Mouse (Mus musculus) liver, embryonic 13.5 days (tissue): ENCODE results near the gene Ttll8. TPM values are rescaled to one million over a fixed set of nuclear protein-coding genes. Genes with fewer than 3 reads are reported as not detected.

ENCODE experiments used
- ATAC-seq: fragments of 200-750 bp; cut with Nextera tagmentation; 2 replicates; pipeline ENCODE4 v1.8.0; 2017; ENCODE audit warnings: low read depth, mild to moderate bottlenecking, moderate number of reproducible peaks, moderate library complexity
- DNase-seq: peaks from one replicate; pipeline ENCODE4 v3.0.0; 2022
- H3K27ac ChIP-seq: fragments of 300-500 bp; sonication (generic); 2 replicates; pipeline ENCODE4 v1.5.1; 2015; ENCODE audit warnings: moderate library complexity, mild to moderate bottlenecking, inconsistent platforms
- H3K27me3 ChIP-seq: fragments of 300-500 bp; sonication (generic); 2 replicates; pipeline ENCODE4 v1.6.1; 2015; ENCODE audit warnings: mild to moderate bottlenecking, inconsistent platforms
- H3K36me3 ChIP-seq: fragments of 300-500 bp; sonication (generic); 2 replicates; pipeline ENCODE4 v1.6.1; 2015; ENCODE audit warnings: mild to moderate bottlenecking, inconsistent platforms
- H3K4me1 ChIP-seq: fragments of 300-500 bp; sonication (generic); replicated peaks from 2 replicates; pipeline ENCODE4 v1.6.1; 2015; ENCODE audit warnings: inconsistent platforms
- H3K4me2 ChIP-seq: fragments of 300-500 bp; sonication (generic); 2 replicates; pipeline ENCODE4 v1.6.1; 2015; ENCODE audit warnings: inconsistent platforms, mild to moderate bottlenecking, moderate library complexity
- H3K4me3 ChIP-seq: fragments of 300-500 bp; sonication (generic); replicated peaks from 2 replicates; pipeline ENCODE4 v1.5.1; 2015; ENCODE audit warnings: mild to moderate bottlenecking, inconsistent platforms
- H3K9ac ChIP-seq: fragments of 300-500 bp; sonication (generic); 2 replicates; pipeline ENCODE4 v1.6.1; 2015; ENCODE audit warnings: mild to moderate bottlenecking, inconsistent platforms
- H3K9me3 ChIP-seq: fragments of 300-500 bp; sonication (generic); replicated peaks from 2 replicates; pipeline ENCODE4 v1.6.1; 2016; ENCODE audit warnings: inconsistent platforms
- WGBS: fragments of 180-500 bp; shearing (Covaris S2); methylation state at CpG from one replicate; pipeline ENCODE4 v1.1.7; 2015; ENCODE audit not compliant: insufficient replicate concordance; 5-methylcytosine and 5-hydroxymethylcytosine counted together
- polyA plus RNA-seq: library from polyadenylated mRNA; unstranded; fragments of >200 nt; fragmentation: Nextera tagmentation; extraction: Ambion mirVana; gene quantifications from 2 replicates; pipeline ENCODE4 v1.2.1, GENCODE M21; 2015

Ttll8 gene
- polyA plus RNA-seq, 1 experiment from 2014 or later = not detected

DNA sequence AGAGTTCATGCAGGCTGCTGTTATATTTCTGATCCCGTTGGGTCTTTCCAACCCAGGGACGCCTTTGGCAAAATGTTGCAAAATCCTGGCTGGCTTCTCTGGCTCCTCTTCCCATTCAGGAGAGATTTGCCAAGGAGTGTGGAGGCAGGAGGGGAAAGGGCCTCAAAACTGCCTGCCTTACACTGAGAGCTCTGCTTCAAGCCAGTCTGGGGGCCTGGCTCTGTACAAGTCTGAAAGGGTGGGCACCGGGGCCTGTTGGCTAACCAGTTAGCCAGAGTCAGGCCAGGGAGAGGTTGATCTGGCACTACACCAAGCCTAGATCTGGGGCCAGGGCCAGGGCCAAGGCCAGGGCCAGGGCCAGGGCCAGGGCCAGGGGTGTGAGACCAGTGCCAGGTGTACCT is 96.1 kb downstream of the Ttll8 start:
- DNase-seq (no peak), ATAC-seq (no peak)
- Histone ChIP-seq H3K36me3 (no peaks in the 10 kb centered on the region), H3K4me1 (peaks cover 33% of the 10 kb centered on the region), H3K9ac (no peak overlapping the region), H3K27ac (no peak overlapping the region), H3K4me2 (no peak overlapping the region), H3K27me3 (no peaks in the 10 kb centered on the region), H3K4me3 (no peak overlapping the region), H3K9me3 (no peaks in the 10 kb centered on the region)
- WGBS = 74% methylated on average over 3 of the region's 3 CpGs

DNA sequence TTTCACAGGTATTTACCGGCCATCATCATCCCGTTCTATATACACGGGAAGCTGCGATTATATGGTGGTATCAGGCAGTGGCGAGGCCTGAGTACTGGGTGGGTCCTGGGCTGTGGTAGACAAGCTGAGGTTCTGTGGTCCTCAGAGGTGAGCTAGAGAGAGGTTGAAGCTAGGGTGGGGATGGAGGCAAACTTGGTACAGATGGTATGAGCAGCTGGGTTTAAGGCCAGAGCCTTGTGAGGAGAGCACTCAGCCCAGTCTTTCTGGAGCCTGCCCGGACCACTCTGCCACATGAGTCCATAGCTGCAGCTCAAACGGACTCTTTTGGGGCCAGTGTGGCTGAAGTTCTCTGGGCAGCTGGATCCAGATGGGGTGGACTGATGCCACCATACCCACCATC is 96.9 kb downstream of the Ttll8 start:
- Histone ChIP-seq H3K4me1 (peaks cover 25% of the 10 kb centered on the region), H3K4me3 (no peak overlapping the region), H3K27me3 (no peaks in the 10 kb centered on the region), H3K36me3 (no peaks in the 10 kb centered on the region), H3K4me2 (no peak overlapping the region), H3K9ac (no peak overlapping the region), H3K9me3 (no peaks in the 10 kb centered on the region), H3K27ac (no peak overlapping the region)
- ATAC-seq = no peak
- DNase-seq = no peak
- WGBS = 72% methylated on average over 7 of the region's 7 CpGs

DNA sequence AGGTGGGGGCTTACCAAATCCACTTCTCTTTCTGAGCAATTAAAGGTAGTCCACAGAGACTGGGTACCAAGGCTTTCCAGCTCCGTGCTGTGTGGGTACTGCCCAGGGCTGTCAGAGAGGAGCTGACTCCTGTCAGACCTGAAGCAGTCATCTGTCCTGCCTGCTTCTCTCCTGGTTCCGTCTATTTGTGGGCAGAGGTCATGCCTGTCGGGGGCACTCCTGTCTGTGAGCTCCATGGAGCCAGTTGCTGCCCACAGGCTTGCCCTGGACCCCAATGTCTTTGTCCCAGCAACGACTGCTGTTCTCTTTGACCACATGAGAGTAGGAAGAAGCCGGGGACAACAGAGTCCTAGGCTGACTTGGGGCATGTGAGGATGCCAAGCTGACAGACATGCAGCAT is 97.6 kb downstream of the Ttll8 start:
- ATAC-seq (no peak), DNase-seq (no peak)
- 55% methylated on average over 5 of the region's 5 CpGs for WGBS
- Histone ChIP-seq H3K4me2 (no peak overlapping the region), H3K9ac (no peak overlapping the region), H3K9me3 (no peaks in the 10 kb centered on the region), H3K27me3 (no peaks in the 10 kb centered on the region), H3K4me3 (no peak overlapping the region), H3K27ac (no peak overlapping the region), H3K36me3 (no peaks in the 10 kb centered on the region), H3K4me1 (peaks cover 20% of the 10 kb centered on the region)

DNA sequence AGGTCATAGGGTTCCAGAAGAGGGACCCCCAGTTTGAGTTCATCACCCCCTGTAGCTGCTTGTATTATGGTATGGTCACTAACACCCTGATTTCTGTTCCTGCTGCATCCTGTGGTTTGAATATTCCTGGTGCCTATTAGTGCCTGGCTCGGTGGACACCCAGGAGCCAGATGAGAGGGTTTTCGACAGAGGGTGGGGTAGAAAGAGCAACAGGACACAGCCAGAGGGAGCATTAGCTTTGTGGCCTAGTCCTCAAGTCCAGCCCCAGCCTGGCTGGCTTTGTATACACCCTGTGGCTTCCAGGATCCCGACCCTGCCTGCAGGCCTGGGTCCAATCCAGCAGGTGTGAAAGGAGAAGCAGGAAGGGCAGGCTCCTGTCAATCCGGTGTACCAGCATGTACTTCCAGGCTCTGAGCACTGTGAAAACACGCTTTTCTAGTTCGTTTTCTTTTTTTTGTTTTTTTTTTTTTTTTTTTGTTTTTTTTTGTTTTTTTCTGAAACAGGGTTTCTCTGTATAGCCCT is 98.3 kb downstream of the Ttll8 start:
- Histone ChIP-seq H3K27me3 (no peaks in the 10 kb centered on the region), H3K9me3 (no peaks in the 10 kb centered on the region), H3K9ac (no peak overlapping the region), H3K27ac (no peak overlapping the region), H3K4me2 (no peak overlapping the region), H3K36me3 (no peaks in the 10 kb centered on the region), H3K4me3 (no peak overlapping the region), H3K4me1 (peaks cover 14% of the 10 kb centered on the region)
- no peak for DNase-seq
- no peak for ATAC-seq
- 52% methylated on average over 6 of the region's 6 CpGs for WGBS

DNA sequence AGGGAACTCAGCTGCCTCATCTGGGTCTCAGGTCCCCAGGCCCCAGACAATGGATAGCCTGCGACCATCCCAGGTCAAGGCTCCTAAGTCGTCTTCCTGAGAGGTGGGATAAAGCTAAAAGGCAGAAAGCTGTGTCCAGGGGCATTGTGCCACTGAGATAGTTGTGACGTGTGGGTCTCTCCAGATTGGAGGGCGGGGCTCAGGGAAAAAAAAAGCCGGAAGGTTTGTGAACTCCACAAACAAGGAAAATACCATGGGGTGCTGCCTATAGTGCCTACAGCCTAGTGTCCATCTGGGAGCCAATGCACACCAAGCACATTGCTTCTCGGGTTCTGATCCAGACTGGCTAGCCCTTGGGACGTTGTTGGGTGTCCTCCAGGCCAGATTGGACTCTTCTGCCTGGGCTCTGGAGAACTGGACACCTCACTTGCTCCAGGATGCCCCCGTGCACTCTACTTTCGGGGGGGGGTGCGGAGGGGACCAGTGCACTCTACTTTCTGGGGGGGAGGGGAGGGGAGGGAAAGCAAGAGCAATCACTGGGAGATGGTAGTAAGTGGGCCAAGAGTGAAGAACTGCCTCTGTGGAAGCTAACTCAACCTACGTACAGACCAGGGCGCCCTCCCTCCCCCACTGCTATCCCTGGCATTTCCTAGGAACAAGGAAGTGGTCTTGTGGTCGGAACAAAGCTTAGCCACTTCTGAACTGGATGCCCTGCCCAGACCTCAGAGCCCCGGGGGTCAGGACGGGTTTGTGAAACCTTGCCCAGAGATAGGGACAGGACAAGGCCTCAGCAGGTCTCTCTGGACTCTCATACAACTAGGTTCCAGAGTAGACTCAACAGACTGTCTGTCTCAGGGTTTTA is 99.0 kb downstream of the Ttll8 start:
- DNase-seq (no peak), ATAC-seq (no peak)
- WGBS = 40% methylated on average over 15 of the region's 15 CpGs
- no peak overlapping the region for H3K4me2 ChIP-seq
- no peak overlapping the region for H3K9ac ChIP-seq
- no peaks in the 10 kb centered on the region for H3K9me3 ChIP-seq
- no peaks in the 10 kb centered on the region for H3K36me3 ChIP-seq
- no peak overlapping the region for H3K27ac ChIP-seq
- no peak overlapping the region for H3K4me3 ChIP-seq
- H3K27me3 ChIP-seq = no peaks in the 10 kb centered on the region
- peaks cover 16% of the 10 kb centered on the region for H3K4me1 ChIP-seq

DNA sequence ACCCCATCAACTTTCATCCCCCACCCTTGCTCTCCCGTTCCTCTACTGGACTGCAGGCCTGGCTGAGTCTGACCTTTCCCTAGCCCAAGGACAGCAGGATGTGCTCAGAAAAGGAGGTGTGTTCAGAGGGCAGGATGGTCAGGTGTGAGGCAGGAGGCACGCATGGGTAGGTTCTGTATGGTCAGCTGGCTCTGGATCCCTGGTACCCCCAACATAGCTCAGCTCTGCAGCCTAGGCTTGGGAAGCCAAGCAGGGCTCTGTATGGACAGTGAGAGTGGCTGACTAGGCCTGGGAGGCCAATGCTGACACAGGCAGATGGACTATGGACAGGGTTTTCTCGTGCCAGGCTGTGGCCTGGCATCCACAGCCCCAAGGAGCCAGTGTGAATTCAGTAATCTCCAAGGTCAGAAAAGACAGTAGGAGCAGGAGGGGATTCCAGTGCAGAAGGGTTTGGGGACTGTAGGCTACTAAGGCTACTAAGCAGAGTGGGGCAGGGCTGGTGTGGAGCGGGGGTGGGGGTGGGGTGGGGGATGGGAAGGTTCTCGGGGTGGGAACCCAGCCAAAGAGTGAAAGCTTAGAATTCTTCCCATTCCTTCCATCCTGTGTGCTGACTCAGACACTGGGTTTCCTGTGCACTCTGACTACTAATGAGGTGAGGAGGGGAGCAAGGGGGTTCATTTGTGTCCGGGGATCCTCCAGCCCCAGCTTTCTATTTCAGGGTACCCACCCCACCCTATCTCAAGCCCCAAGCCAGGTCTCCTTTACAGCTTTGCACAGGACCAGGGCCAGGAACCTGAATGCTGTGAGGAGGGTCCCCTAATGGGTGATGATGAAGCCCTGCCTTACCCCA is 99.9 kb downstream of the Ttll8 start:
- Histone ChIP-seq H3K4me1 (peaks cover 17% of the 10 kb centered on the region), H3K27ac (no peak overlapping the region), H3K36me3 (no peaks in the 10 kb centered on the region), H3K9me3 (no peaks in the 10 kb centered on the region), H3K4me3 (no peak overlapping the region), H3K9ac (no peak overlapping the region), H3K4me2 (no peak overlapping the region), H3K27me3 (no peaks in the 10 kb centered on the region)
- 56% methylated on average over 5 of the region's 6 CpGs for WGBS
- DNase-seq = no peak
- no peak for ATAC-seq

DNA sequence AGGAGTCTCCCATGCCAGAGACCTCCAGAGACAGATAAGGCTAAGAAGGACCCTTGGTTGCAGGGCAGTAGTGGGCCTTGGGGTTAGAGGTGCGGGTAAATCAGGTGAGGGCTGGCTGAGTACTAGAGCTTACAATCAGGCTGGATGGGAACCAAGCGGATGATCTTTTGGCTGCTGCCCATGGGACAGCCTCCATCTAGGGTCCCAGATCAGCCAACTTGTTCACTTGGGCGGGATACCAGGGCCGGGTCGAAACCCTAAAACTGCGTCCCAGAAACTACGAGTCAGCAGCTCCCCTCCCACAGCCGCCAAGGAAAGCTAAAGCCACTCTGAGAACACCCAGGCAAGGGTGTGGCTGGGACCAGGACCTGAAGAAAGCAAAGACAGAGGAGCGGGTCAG is 101.1 kb downstream of the Ttll8 start:
- no peak overlapping the region for H3K9ac ChIP-seq
- H3K4me3 ChIP-seq = no peak overlapping the region
- no peaks in the 10 kb centered on the region for H3K36me3 ChIP-seq
- H3K9me3 ChIP-seq = no peaks in the 10 kb centered on the region
- peaks cover 17% of the 10 kb centered on the region for H3K4me1 ChIP-seq
- ATAC-seq (no peak), DNase-seq (no peak)
- H3K4me2 ChIP-seq = no peak overlapping the region
- 68% methylated on average over 9 of the region's 9 CpGs for WGBS
- no peaks in the 10 kb centered on the region for H3K27me3 ChIP-seq
- no peak overlapping the region for H3K27ac ChIP-seq

DNA sequence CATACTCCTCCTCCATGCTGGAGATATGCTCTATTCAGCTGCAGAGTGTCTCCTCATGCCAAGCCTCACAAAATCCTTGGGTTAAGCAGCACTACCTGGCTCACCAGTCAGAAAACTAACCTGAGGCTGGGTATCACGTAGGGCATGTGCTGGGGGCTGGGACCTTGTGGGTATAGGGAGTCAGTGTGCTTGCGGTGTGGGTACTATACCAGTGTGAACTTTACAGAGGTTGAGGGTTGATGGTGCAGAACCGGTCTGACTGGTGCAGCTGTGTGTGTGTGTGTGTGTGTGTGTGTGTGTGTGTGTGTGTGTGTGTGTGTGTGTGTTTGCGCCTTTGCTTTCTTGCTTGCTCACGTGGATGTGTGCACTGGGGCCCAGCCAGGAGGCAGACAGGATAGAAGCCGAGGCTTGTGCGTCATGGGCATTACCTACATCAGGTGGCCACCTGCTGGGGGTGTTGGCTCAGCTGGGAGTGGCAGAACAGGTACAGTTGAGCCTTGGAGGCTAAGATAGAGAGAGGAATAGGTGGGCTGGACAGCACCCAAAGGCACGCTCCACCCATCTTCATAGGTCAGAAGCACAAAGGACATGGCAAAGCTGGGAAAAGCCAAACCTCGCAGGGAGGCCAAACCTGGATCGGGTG is 102.6 kb downstream of the Ttll8 start:
- no peaks in the 10 kb centered on the region for H3K9me3 ChIP-seq
- no peak overlapping the region for H3K27ac ChIP-seq
- no peaks in the 10 kb centered on the region for H3K36me3 ChIP-seq
- no peak overlapping the region for H3K4me3 ChIP-seq
- H3K9ac ChIP-seq = no peak overlapping the region
- 65% methylated on average over 9 of the region's 10 CpGs for WGBS
- no peak for DNase-seq
- no peak overlapping the region for H3K4me2 ChIP-seq
- H3K27me3 ChIP-seq = no peaks in the 10 kb centered on the region
- ATAC-seq = no peak
- H3K4me1 ChIP-seq = peaks cover 17% of the 10 kb centered on the region

DNA sequence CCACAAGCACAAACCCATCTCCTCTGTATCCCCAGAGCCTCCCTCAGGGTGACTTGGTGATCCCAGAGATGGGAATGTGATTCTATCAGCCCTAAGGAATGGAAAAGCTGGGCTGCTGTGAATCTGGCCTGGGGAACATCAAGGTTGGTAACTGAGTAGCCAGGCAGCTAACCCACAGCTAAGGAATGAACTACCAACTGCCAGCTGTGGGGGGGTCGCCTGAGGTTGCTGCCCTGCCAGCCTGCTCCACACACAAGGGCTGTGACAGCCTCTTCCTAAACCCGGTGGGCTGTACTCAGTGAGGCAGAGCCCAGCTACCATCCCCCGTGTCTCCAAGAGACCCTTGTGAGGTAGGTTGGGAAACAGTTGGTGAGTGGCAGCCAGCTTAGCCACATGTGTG is 103.1 kb downstream of the Ttll8 start:
- ATAC-seq (no peak), DNase-seq (no peak)
- H3K27ac ChIP-seq = no peak overlapping the region
- H3K9ac ChIP-seq = no peak overlapping the region
- 45% methylated on average over 3 of the region's 3 CpGs for WGBS
- H3K4me1 ChIP-seq = peaks cover 17% of the 10 kb centered on the region
- H3K4me2 ChIP-seq = no peak overlapping the region
- H3K36me3 ChIP-seq = no peaks in the 10 kb centered on the region
- no peaks in the 10 kb centered on the region for H3K27me3 ChIP-seq
- no peaks in the 10 kb centered on the region for H3K9me3 ChIP-seq
- H3K4me3 ChIP-seq = no peak overlapping the region

DNA sequence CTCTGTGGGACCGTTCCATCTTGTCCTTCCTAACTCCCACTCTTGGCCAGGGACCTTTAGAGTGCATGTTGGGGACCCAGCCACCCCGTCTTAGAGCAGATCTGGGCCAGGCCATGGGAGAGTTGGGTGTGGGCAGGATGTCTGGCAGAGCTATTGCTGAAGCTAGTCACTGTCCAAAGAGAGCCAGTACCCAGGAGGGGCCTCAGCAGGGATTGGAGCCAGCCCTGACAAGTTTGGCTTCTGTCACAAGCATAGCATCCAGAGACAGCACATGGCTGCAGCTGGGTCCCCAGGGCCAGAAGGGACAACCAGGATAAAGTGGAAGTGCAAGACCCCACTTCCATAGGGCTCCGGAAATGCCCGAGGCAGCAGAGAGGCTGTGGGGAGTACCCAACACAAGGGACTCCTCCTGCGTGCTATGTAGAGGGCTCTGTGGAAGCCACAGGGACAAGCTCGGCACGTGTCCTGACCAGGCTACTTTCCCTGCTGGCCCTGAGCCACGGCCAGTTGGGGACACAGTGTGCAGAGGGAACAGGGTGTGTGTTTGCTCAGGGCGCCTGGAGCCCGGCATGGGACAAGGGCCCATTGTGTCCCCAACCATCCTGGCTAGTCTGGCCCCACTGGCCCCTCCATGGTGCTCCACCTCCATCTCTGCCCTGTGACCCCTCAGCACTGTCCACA is 103.9 kb downstream of the Ttll8 start:
- Histone ChIP-seq H3K4me1 (peaks cover 14% of the 10 kb centered on the region), H3K9me3 (no peaks in the 10 kb centered on the region), H3K9ac (no peak overlapping the region), H3K27ac (no peak overlapping the region), H3K36me3 (no peaks in the 10 kb centered on the region), H3K4me2 (no peak overlapping the region), H3K27me3 (no peaks in the 10 kb centered on the region), H3K4me3 (no peak overlapping the region)
- ATAC-seq (peak; percentile 60), DNase-seq (no peak)
- 52% methylated on average over 10 of the region's 10 CpGs for WGBS

DNA sequence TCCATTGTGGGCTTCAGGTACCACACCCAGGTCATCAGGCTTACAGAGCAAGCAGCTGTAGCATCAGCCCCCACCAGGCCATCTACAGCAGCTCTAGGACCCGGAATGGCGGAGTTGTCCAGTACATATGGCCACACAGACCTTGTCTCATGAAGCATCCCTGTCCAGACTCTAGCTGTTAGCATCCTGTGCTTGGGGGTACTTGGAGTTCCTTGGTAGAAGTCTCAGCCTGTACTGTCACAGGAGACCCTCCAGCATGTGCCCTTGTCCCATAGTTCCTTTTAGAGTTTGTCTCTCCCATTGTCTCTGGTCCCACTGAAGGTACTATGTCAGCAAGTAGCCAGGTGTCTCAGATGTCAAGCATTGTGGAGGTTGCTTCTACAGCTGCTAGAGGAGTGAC is 104.6 kb downstream of the Ttll8 start:
- Histone ChIP-seq H3K4me3 (no peak overlapping the region), H3K9ac (no peak overlapping the region), H3K27ac (no peak overlapping the region), H3K27me3 (no peaks in the 10 kb centered on the region), H3K36me3 (no peaks in the 10 kb centered on the region), H3K4me2 (no peak overlapping the region), H3K9me3 (no peaks in the 10 kb centered on the region), H3K4me1 (peaks cover 8% of the 10 kb centered on the region)
- no peak for DNase-seq
- ATAC-seq = no peak
- WGBS = 81% methylated on average over 2 of the region's 2 CpGs
